ENCODE assay signal across 12 mouse cellular contexts in the genomic region with DNA sequence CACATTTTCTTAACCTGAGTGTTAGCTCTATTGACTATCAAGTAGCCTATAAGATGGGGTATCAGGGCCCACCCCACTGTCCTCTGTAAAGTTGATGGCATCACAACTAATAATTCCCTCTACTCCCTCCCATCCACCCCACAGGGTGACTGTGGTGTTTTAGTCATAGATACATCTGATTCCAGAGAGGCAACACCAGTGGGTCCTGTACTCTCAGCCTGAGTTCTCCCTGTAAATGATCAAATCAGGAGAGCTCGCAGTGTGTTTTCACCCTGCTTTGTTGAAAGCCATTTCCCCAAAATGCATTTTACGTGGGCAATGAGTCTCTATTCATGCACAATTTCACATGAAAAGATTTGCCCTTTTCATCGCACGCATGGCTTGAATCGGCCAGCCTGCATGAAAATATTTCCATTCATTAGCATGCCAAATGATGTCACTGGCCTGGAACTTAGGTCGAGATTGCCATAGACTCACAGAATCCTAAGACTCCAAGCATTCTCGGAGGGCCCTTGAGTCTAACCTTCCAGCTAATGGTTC.
DNase-seq lines count a peak whose midpoint lies in the region; ATAC-seq and TF ChIP-seq lines count a peak whose summit lies in the region.
"Had no signal": no experiment of that assay in that cellular context is flagged by ENCODE, and none has a peak within 500 bp of the region (broad histone marks: within the 10 kb centered on the region; RNA-seq: fewer than 3 reads in every experiment).

No protein-coding gene starts in this region.

- H3K27ac ChIP-seq in hindbrain, embryonic 10.5 days, result peak overlapping the region; percentile 70
- no peak overlapping the region for H3K27ac ChIP-seq in hindbrain, embryonic 16.5 days (ENCODE audit: low read depth, low read length)
- H3K27ac ChIP-seq in hindbrain, embryonic 14.5 days, result no peak overlapping the region
- peak overlapping the region; percentile 31; the same call in 1 of the 2 replicates for H3K27ac ChIP-seq in midbrain, embryonic 12.5 days (replicated peaks)
- H3K27ac ChIP-seq: embryonic facial prominence, embryonic 15.5 days; liver, embryonic 14.5 days had no signal

- no peak for DNase-seq in hindbrain, embryonic 10.5 days (ENCODE audit: low spot score)
- peak; percentile 93 for DNase-seq in brain, embryonic 14.5 days (ENCODE audit: low read depth)
- peak; percentile 30 for DNase-seq in hindbrain, embryonic 14.5 days (ENCODE audit: low spot score)
- no peak for DNase-seq in frontal cortex, postnatal 25 days (ENCODE audit: low spot score in 2 of 2)
- no peak for DNase-seq in adrenal gland, postnatal 36 days
- DNase-seq: adrenal gland, postnatal 25 days; cerebellum, adult 8-10 months had no signal

- TF ChIP-seq POLR2A in brain, embryonic 14.5 days (IDR thresholded peaks at IDR 0.05; ENCODE audit: borderline replicate concordance, extremely low read depth, insufficient read depth, insufficient read length, poor library complexity, severe bottlenecking), result no peak

- peaks cover 19% of the 10 kb centered on the region for H3K4me1 ChIP-seq in hindbrain, embryonic 10.5 days (replicated peaks)
- no peaks in the 10 kb centered on the region for H3K4me1 ChIP-seq in hindbrain, embryonic 16.5 days (ENCODE audit: control insufficient read depth, insufficient read depth, low read depth, low read length)
- 0 out of 2 replicates have a peak, but pooled peaks cover 10% of the 10 kb centered on the region for H3K4me1 ChIP-seq in hindbrain, embryonic 14.5 days (replicated peaks; ENCODE audit: control insufficient read depth, insufficient read depth, low read length)
- peaks cover 11% of the 10 kb centered on the region for H3K4me1 ChIP-seq in midbrain, embryonic 12.5 days
- H3K4me1 ChIP-seq: embryonic facial prominence, embryonic 15.5 days had no signal

- ATAC-seq in hindbrain, embryonic 16.5 days, result no peak
- ATAC-seq in hindbrain, embryonic 14.5 days (ENCODE audit: low FRiP score), result no peak
- ATAC-seq in midbrain, embryonic 12.5 days (ENCODE audit: low FRiP score, low read depth), result peak; percentile 49; the same call in 1 of the 2 replicates
- ATAC-seq: intestine, postnatal 0 days had no signal

- no peak for TF ChIP-seq CTCF in brain, embryonic 14.5 days (IDR thresholded peaks at IDR 0.05; ENCODE audit: borderline replicate concordance, extremely low read depth, insufficient read depth, insufficient read length)

- H3K4me3 ChIP-seq in hindbrain, embryonic 10.5 days, result no peak overlapping the region
- H3K4me3 ChIP-seq in hindbrain, embryonic 16.5 days (ENCODE audit: low read length), result no peak overlapping the region
- no peak overlapping the region for H3K4me3 ChIP-seq in hindbrain, embryonic 14.5 days (replicated peaks; ENCODE audit: low read length)
- no peak overlapping the region for H3K4me3 ChIP-seq in midbrain, embryonic 12.5 days
- H3K4me3 ChIP-seq: embryonic facial prominence, embryonic 15.5 days had no signal

- 36% methylated on average over 7 of the region's 7 CpGs for WGBS in hindbrain, embryonic 10.5 days
- 22% methylated on average over 7 of the region's 7 CpGs for WGBS in hindbrain, embryonic 16.5 days
- WGBS in hindbrain, embryonic 14.5 days, result 16% methylated on average over 7 of the region's 7 CpGs
- WGBS in midbrain, embryonic 12.5 days, result 27% methylated on average over 7 of the region's 7 CpGs

- no peaks in the 10 kb centered on the region for H3K27me3 ChIP-seq in hindbrain, embryonic 10.5 days (ENCODE audit: insufficient read depth, poor library complexity, severe bottlenecking)
- no peaks in the 10 kb centered on the region for H3K27me3 ChIP-seq in hindbrain, embryonic 16.5 days (replicated peaks; ENCODE audit: control insufficient read depth, insufficient read depth, low read length)
- H3K27me3 ChIP-seq in hindbrain, embryonic 14.5 days (ENCODE audit: control insufficient read depth, insufficient read depth, low read length), result no peaks in the 10 kb centered on the region
- peaks cover 5% of the 10 kb centered on the region; the same call in 1 of the 2 replicates for H3K27me3 ChIP-seq in midbrain, embryonic 12.5 days
- H3K27me3 ChIP-seq: embryonic facial prominence, embryonic 15.5 days had no signal

- H3K4me2 ChIP-seq in hindbrain, embryonic 16.5 days (ENCODE audit: low read length), result no peak overlapping the region
- no peak overlapping the region for H3K4me2 ChIP-seq in hindbrain, embryonic 14.5 days (replicated peaks)
- H3K4me2 ChIP-seq in midbrain, embryonic 12.5 days (replicated peaks), result no peak overlapping the region
- H3K4me2 ChIP-seq: embryonic facial prominence, embryonic 15.5 days had no signal

- no peaks in the 10 kb centered on the region for H3K9me3 ChIP-seq in hindbrain, embryonic 10.5 days
- no peaks in the 10 kb centered on the region for H3K9me3 ChIP-seq in hindbrain, embryonic 16.5 days (ENCODE audit: control insufficient read depth, low read length)
- no peaks in the 10 kb centered on the region for H3K9me3 ChIP-seq in hindbrain, embryonic 14.5 days (ENCODE audit: control insufficient read depth, low read length)
- no peaks in the 10 kb centered on the region for H3K9me3 ChIP-seq in midbrain, embryonic 12.5 days
- H3K9me3 ChIP-seq: embryonic facial prominence, embryonic 15.5 days had no signal

- no peaks in the 10 kb centered on the region for H3K36me3 ChIP-seq in hindbrain, embryonic 10.5 days
- no peaks in the 10 kb centered on the region for H3K36me3 ChIP-seq in hindbrain, embryonic 16.5 days (ENCODE audit: control insufficient read depth, insufficient read depth, low read length)
- no peaks in the 10 kb centered on the region for H3K36me3 ChIP-seq in hindbrain, embryonic 14.5 days (replicated peaks; ENCODE audit: control insufficient read depth, insufficient read depth)
- no peaks in the 10 kb centered on the region for H3K36me3 ChIP-seq in midbrain, embryonic 12.5 days
- H3K36me3 ChIP-seq: embryonic facial prominence, embryonic 15.5 days had no signal

- H3K9ac ChIP-seq in hindbrain, embryonic 16.5 days (ENCODE audit: low read depth, low read length), result no peak overlapping the region
- H3K9ac ChIP-seq in hindbrain, embryonic 14.5 days, result no peak overlapping the region
- H3K9ac ChIP-seq in midbrain, embryonic 12.5 days (replicated peaks), result no peak overlapping the region
- H3K9ac ChIP-seq: embryonic facial prominence, embryonic 15.5 days; liver, embryonic 14.5 days had no signal

Comparison
In these comparisons a context has a peak if more than half of its experiments do, and no peak if none do; other contexts are left out.
1. DNase-seq: peak in brain, embryonic 14.5 days (single experiment) and hindbrain, embryonic 14.5 days (single experiment); none in hindbrain, embryonic 10.5 days (single experiment), frontal cortex, postnatal 25 days (0 of 2) and adrenal gland, postnatal 36 days (0 of 2).
2. H3K27ac ChIP-seq: peak in hindbrain, embryonic 10.5 days (single experiment) and midbrain, embryonic 12.5 days (single experiment); none in hindbrain, embryonic 16.5 days (single experiment) and hindbrain, embryonic 14.5 days (single experiment).